Mouse (Mus musculus) spleen, adult 2 months (tissue): ENCODE measurements around the gene Cdk18. TPM values are rescaled to one million over a fixed set of nuclear protein-coding genes. Genes with fewer than 3 reads are reported as not detected.

Source experiments
- DNase-seq, 2 experiments: peaks; one replicate each; pipeline versions ENCODE4 v3.0.0 to v3.0.0-alpha.2; 2012 to 2021; ENCODE audit warnings: low spot score in 2 of 2, low read depth in 1 of 2
- H3K27ac ChIP-seq: fragments of 200-500 bp; 2 replicates; pipeline ENCODE4 v1.5.1; 2012; ENCODE audit warnings: low read length, inconsistent platforms; ENCODE audit not compliant: insufficient read depth
- H3K27me3 ChIP-seq: fragments of 200-500 bp; 2 replicates; pipeline ENCODE4 v1.6.1; 2012; ENCODE audit warnings: mild to moderate bottlenecking, moderate library complexity, low read length, inconsistent platforms; ENCODE audit not compliant: control insufficient read depth, insufficient read depth
- H3K36me3 ChIP-seq: fragments of 200-500 bp; 2 replicates; pipeline ENCODE4 v1.6.1; 2012; ENCODE audit warnings: mild to moderate bottlenecking, low read length, inconsistent platforms; ENCODE audit not compliant: control insufficient read depth, insufficient read depth
- H3K4me1 ChIP-seq: fragments of 200-500 bp; 2 replicates; pipeline ENCODE4 v1.6.1; 2011; ENCODE audit warnings: inconsistent platforms; ENCODE audit not compliant: control insufficient read depth, insufficient read depth, insufficient read length
- H3K4me3 ChIP-seq: fragments of 200-500 bp; 2 replicates; pipeline ENCODE4 v1.5.1; 2011; ENCODE audit warnings: mild to moderate bottlenecking, inconsistent platforms; ENCODE audit not compliant: insufficient read depth, insufficient read length; ENCODE audit errors: extremely low read depth
- CTCF ChIP-seq: fragments of 200-500 bp; IDR thresholded peaks from 2 replicates; pipeline ENCODE4 v1.5.1; 2011; ENCODE audit warnings: mild to moderate bottlenecking, inconsistent platforms; ENCODE audit not compliant: insufficient read depth, insufficient read length, insufficient replicate concordance; ENCODE audit errors: extremely low read depth
- POLR2A ChIP-seq: fragments of 200-500 bp; IDR thresholded peaks from 2 replicates; pipeline ENCODE4 v1.6.1; 2011; ENCODE audit warnings: low read depth, low read length, inconsistent platforms
- WGBS: fragments of 180-500 bp; shearing (Covaris S2); methylation state at CpG from one replicate; pipeline ENCODE4 v1.1.7; 2018; 5-methylcytosine and 5-hydroxymethylcytosine counted together
- polyA plus RNA-seq: library from polyadenylated mRNA; depleted of rRNA; stranded (reverse); fragments of >200 nt; gene quantifications from 2 replicates; pipeline ENCODE4 v1.2.3, GENCODE M21; 2012; rRNA removed

Cdk18 gene
- polyA plus RNA-seq, 1 experiment, result 2.3 TPM

- H3K4me3 ChIP-seq, result no peak overlapping the region
- peaks cover 6% of the 10 kb centered on the region for H3K27me3 ChIP-seq
- H3K36me3 ChIP-seq, result no peaks in the 10 kb centered on the region
- TF ChIP-seq CTCF (no peak), POLR2A (no peak)
- WGBS, result 77% methylated on average over 8 of the region's 8 CpGs
- no peak overlapping the region for H3K27ac ChIP-seq
- H3K4me1 ChIP-seq, result peaks cover 9% of the 10 kb centered on the region; the same call in 1 of the 2 replicates
- no peak for DNase-seq
Measured at GRCm38 (mm10) chr1:132065475-132066172, 73.9 kb downstream of the Cdk18 start.

GRCm38 (mm10) chr1:132065001-132065400 is 74.5 kb downstream of the Cdk18 start:
- Histone ChIP-seq H3K27ac (no peak overlapping the region), H3K36me3 (no peaks in the 10 kb centered on the region), H3K4me3 (no peak overlapping the region), H3K4me1 (peaks cover 9% of the 10 kb centered on the region; the same call in 1 of the 2 replicates), H3K27me3 (peaks cover 6% of the 10 kb centered on the region)
- DNase-seq, result no peak
- no peak for TF ChIP-seq POLR2A
- no peak for TF ChIP-seq CTCF
- 63% methylated on average over 1 of the region's 1 CpGs for WGBS

- DNase-seq, result no peak
- H3K4me1 ChIP-seq, result peaks cover 9% of the 10 kb centered on the region; the same call in 1 of the 2 replicates
- H3K4me3 ChIP-seq, result no peak overlapping the region
- no peaks in the 10 kb centered on the region for H3K36me3 ChIP-seq
- WGBS, result 85% methylated on average over 4 of the region's 4 CpGs
- no peak overlapping the region for H3K27ac ChIP-seq
- peaks cover 6% of the 10 kb centered on the region for H3K27me3 ChIP-seq
- TF ChIP-seq POLR2A (no peak), CTCF (no peak)
Measured at GRCm38 (mm10) chr1:132063096-132063495, 76.4 kb downstream of the Cdk18 start.

Other genes with a start within 250 kb of the Cdk18 start
- 4.5 and 4.7 TPM in 2 replicates for gene Nucks1, start 229.2 kb downstream of the Cdk18 start, polyA plus RNA-seq
- gene Slc45a3, start 176.7 kb downstream of the Cdk18 start, polyA plus RNA-seq, result 23.9 and 28.0 TPM in 2 replicates
- 33.1 and 33.5 TPM in 2 replicates for gene Elk4, start 132.1 kb downstream of the Cdk18 start, polyA plus RNA-seq
- 1.0 and 1.1 TPM in 2 replicates for gene Mfsd4a, start 71.6 kb downstream of the Cdk18 start, polyA plus RNA-seq
- gene Lemd1, start 51.7 kb upstream of the Cdk18 start, polyA plus RNA-seq, result not detected in 2 replicates
- not detected in 2 replicates for gene AC124108.1, start 51.8 kb upstream of the Cdk18 start, polyA plus RNA-seq
- gene Gm10188, start 90.1 kb upstream of the Cdk18 start, polyA plus RNA-seq, result not detected in 2 replicates
- 0.59 and 0.68 TPM in 2 replicates for gene Klhdc8a, start 158.9 kb upstream of the Cdk18 start, polyA plus RNA-seq
- gene Nuak2, start 176.4 kb upstream of the Cdk18 start, polyA plus RNA-seq, result 17.4 and 25.5 TPM in 2 replicates